Mouse (Mus musculus): ENCODE data around the gene Il2. TPM values are rescaled to one million over a fixed set of nuclear protein-coding genes. Genes with fewer than 3 reads are reported as not detected.

Gene Il2
- 0.70 and 0.86 TPM in 2 replicates for polyA plus RNA-seq (2014; fragmentation: Nextera tagmentation; extraction: Ambion mirVana)

- H3K9me3 ChIP-seq (ENCODE audit: control insufficient read depth, low read length), result no peaks in the 10 kb centered on the region
- WGBS, result 84% methylated on average over 4 of the region's 4 CpGs
- DNase-seq (ENCODE audit: low spot score), result no peak
These were observed at the start of gene Il2 for GRCm38 (mm10) chr3:37125655-37126054. Il2 (minus strand) TSS chr3:37125959.

GRCm38 (mm10) chr3:37174711-37175572 is 49.2 kb upstream of the Il2 start:
- Histone ChIP-seq H3K4me1 (replicated peaks; ENCODE audit: control insufficient read depth, insufficient read depth, low read length) (no peaks in the 10 kb centered on the region), H3K27ac (no peak overlapping the region), H3K36me3 (replicated peaks; ENCODE audit: control insufficient read depth, insufficient read depth) (no peaks in the 10 kb centered on the region), H3K4me2 (replicated peaks) (no peak overlapping the region), H3K4me3 (replicated peaks; ENCODE audit: low read length) (no peak overlapping the region), H3K9ac (no peak overlapping the region), H3K9me3 (ENCODE audit: control insufficient read depth, low read length) (no peaks in the 10 kb centered on the region), H3K27me3 (ENCODE audit: control insufficient read depth, insufficient read depth, low read length) (no peaks in the 10 kb centered on the region)
- 75% methylated on average over 10 of the region's 10 CpGs for WGBS
- no peak for DNase-seq (ENCODE audit: low spot score)
- no peak for ATAC-seq (ENCODE audit: low FRiP score)

More at GRCm38 (mm10) chr3:37125655-37126054, at the start of gene Il2:
- Histone ChIP-seq H3K4me1 (replicated peaks; ENCODE audit: control insufficient read depth, insufficient read depth, low read length) (no peaks in the 10 kb centered on the region), H3K27me3 (ENCODE audit: control insufficient read depth, insufficient read depth, low read length) (no peaks in the 10 kb centered on the region), H3K27ac (no peak within 1 kb of the TSS), H3K4me3 (replicated peaks; ENCODE audit: low read length) (no peak within 1 kb of the TSS), H3K36me3 (replicated peaks; ENCODE audit: control insufficient read depth, insufficient read depth) (no peaks in the 10 kb centered on the region), H3K9ac (no peak within 1 kb of the TSS), H3K4me2 (replicated peaks) (no peak within 1 kb of the TSS)
- ATAC-seq (ENCODE audit: low FRiP score), result no peak

GRCm38 (mm10) chr3:37173285-37173684 is 47.5 kb upstream of the Il2 start:
- Histone ChIP-seq H3K4me3 (replicated peaks; ENCODE audit: low read length) (no peak overlapping the region), H3K36me3 (replicated peaks; ENCODE audit: control insufficient read depth, insufficient read depth) (no peaks in the 10 kb centered on the region), H3K4me1 (replicated peaks; ENCODE audit: control insufficient read depth, insufficient read depth, low read length) (no peaks in the 10 kb centered on the region), H3K9ac (no peak overlapping the region), H3K27ac (no peak overlapping the region), H3K9me3 (ENCODE audit: control insufficient read depth, low read length) (no peaks in the 10 kb centered on the region), H3K27me3 (ENCODE audit: control insufficient read depth, insufficient read depth, low read length) (no peaks in the 10 kb centered on the region), H3K4me2 (replicated peaks) (no peak overlapping the region)
- ATAC-seq (ENCODE audit: low FRiP score) (no peak), DNase-seq (ENCODE audit: low spot score) (no peak)
- 90% methylated on average over 8 of the region's 8 CpGs for WGBS

- no peaks in the 10 kb centered on the region for H3K27me3 ChIP-seq (ENCODE audit: control insufficient read depth, insufficient read depth, low read length)
- WGBS, result 88% methylated on average over 2 of the region's 2 CpGs
- H3K4me1 ChIP-seq (replicated peaks; ENCODE audit: control insufficient read depth, insufficient read depth, low read length), result no peaks in the 10 kb centered on the region
- H3K9me3 ChIP-seq (ENCODE audit: control insufficient read depth, low read length), result no peaks in the 10 kb centered on the region
- H3K4me3 ChIP-seq (replicated peaks; ENCODE audit: low read length), result no peak overlapping the region
- DNase-seq (ENCODE audit: low spot score), result no peak
- H3K27ac ChIP-seq, result no peak overlapping the region
- ATAC-seq (ENCODE audit: low FRiP score), result no peak
- no peak overlapping the region for H3K4me2 ChIP-seq (replicated peaks)
- H3K9ac ChIP-seq, result no peak overlapping the region
- no peaks in the 10 kb centered on the region for H3K36me3 ChIP-seq (replicated peaks; ENCODE audit: control insufficient read depth, insufficient read depth)
These were observed 43.5 kb upstream of the Il2 start for GRCm38 (mm10) chr3:37169283-37169682.

DNA sequence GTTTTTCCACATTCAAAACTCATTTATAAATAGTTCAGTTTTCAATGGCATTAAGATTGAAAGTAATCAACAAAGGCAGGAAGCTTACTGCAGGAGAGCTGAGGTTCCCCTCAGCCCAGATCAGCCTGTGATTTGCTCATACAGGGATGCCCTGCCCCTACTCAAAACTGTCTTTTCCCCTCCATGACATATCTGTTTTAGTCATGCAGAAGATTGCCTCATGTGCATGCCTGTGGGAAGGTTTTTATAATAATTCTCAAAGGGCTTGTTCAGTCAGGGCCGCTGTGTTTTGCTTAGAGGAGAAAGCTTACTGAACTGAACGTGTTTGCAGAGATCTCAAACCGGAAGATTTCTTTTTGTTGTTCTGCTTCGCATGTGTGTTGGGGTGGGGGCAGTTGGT is 35.3 kb upstream of the Il2 start:
- Histone ChIP-seq H3K9ac (no peak overlapping the region), H3K4me1 (replicated peaks; ENCODE audit: control insufficient read depth, insufficient read depth, low read length) (no peaks in the 10 kb centered on the region), H3K9me3 (ENCODE audit: control insufficient read depth, low read length) (no peaks in the 10 kb centered on the region), H3K27me3 (ENCODE audit: control insufficient read depth, insufficient read depth, low read length) (no peaks in the 10 kb centered on the region), H3K4me2 (replicated peaks) (no peak overlapping the region), H3K27ac (no peak overlapping the region), H3K4me3 (replicated peaks; ENCODE audit: low read length) (no peak overlapping the region), H3K36me3 (replicated peaks; ENCODE audit: control insufficient read depth, insufficient read depth) (no peaks in the 10 kb centered on the region)
- 75% methylated on average over 4 of the region's 4 CpGs for WGBS
- no peak for ATAC-seq (ENCODE audit: low FRiP score)
- no peak for DNase-seq (ENCODE audit: low spot score)

DNA sequence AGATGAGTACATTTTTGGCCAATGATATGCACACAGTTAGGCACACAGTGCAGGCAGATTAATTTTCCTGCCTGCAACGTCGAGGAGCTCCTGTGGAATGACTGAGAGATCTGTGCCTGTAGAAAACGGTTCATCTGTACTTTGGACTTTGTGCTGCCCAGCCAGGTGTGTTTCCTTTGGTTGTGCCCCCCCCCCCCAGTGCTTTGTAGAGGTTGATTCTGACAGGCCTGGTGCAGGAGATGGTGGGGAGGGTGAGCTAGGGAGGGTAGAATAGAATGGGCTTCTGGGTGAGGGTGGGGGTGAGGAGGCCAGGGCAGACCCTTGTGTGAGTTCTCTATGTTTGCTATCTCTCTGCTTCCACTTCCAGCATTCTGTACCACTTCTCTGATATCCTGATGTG is 32.5 kb upstream of the Il2 start:
- H3K4me3 ChIP-seq (replicated peaks; ENCODE audit: low read length), result no peak overlapping the region
- no peak for ATAC-seq (ENCODE audit: low FRiP score)
- DNase-seq (ENCODE audit: low spot score), result no peak
- no peak overlapping the region for H3K27ac ChIP-seq
- no peaks in the 10 kb centered on the region for H3K9me3 ChIP-seq (ENCODE audit: control insufficient read depth, low read length)
- no peaks in the 10 kb centered on the region for H3K36me3 ChIP-seq (replicated peaks; ENCODE audit: control insufficient read depth, insufficient read depth)
- no peaks in the 10 kb centered on the region for H3K4me1 ChIP-seq (replicated peaks; ENCODE audit: control insufficient read depth, insufficient read depth, low read length)
- WGBS, result 83% methylated on average over 3 of the region's 3 CpGs
- H3K4me2 ChIP-seq (replicated peaks), result no peak overlapping the region
- no peaks in the 10 kb centered on the region for H3K27me3 ChIP-seq (ENCODE audit: control insufficient read depth, insufficient read depth, low read length)
- no peak overlapping the region for H3K9ac ChIP-seq

- ATAC-seq (ENCODE audit: low FRiP score) (no peak), DNase-seq (ENCODE audit: low spot score) (no peak)
- no peak overlapping the region for H3K4me3 ChIP-seq (replicated peaks; ENCODE audit: low read length)
- H3K27me3 ChIP-seq (ENCODE audit: control insufficient read depth, insufficient read depth, low read length), result no peaks in the 10 kb centered on the region
- no peaks in the 10 kb centered on the region for H3K9me3 ChIP-seq (ENCODE audit: control insufficient read depth, low read length)
- no peak overlapping the region for H3K9ac ChIP-seq
- H3K4me1 ChIP-seq (replicated peaks; ENCODE audit: control insufficient read depth, insufficient read depth, low read length), result no peaks in the 10 kb centered on the region
- no peaks in the 10 kb centered on the region for H3K36me3 ChIP-seq (replicated peaks; ENCODE audit: control insufficient read depth, insufficient read depth)
- no peak overlapping the region for H3K4me2 ChIP-seq (replicated peaks)
- no peak overlapping the region for H3K27ac ChIP-seq
- WGBS, result 74% methylated on average over 8 of the region's 8 CpGs
These were observed 31.3 kb upstream of the Il2 start for GRCm38 (mm10) chr3:37157082-37157481.

- no peak for ATAC-seq (ENCODE audit: low FRiP score)
These were observed 28.6 kb upstream of the Il2 start for GRCm38 (mm10) chr3:37154396-37154795.

DNA sequence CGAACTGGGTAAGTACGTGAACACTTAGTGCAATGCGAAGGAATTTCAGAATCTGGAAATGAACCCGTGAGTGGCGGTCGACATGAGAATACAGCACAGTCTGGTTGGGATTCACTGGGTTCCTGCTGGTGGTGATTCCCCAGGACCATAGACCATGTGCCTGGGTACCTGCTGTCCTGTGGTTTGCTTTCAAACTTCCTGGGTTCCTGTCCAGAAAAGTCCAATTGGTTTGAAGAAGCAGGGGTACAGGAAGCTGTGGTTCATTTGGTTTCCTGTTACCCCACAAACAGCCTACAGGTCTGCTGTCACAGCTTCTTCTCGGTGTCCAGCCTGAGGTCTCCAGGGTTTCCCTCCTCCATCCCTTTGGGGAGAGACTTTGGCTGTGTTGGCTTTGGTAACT is 27.2 kb upstream of the Il2 start:
- ATAC-seq (ENCODE audit: low FRiP score), result no peak
- H3K9me3 ChIP-seq (ENCODE audit: control insufficient read depth, low read length), result no peaks in the 10 kb centered on the region

More at GRCm38 (mm10) chr3:37154396-37154795, 28.6 kb upstream of the Il2 start:
- Histone ChIP-seq H3K27ac (no peak overlapping the region), H3K4me1 (replicated peaks; ENCODE audit: control insufficient read depth, insufficient read depth, low read length) (no peaks in the 10 kb centered on the region), H3K4me2 (replicated peaks) (no peak overlapping the region), H3K4me3 (replicated peaks; ENCODE audit: low read length) (no peak overlapping the region), H3K27me3 (ENCODE audit: control insufficient read depth, insufficient read depth, low read length) (no peaks in the 10 kb centered on the region), H3K9me3 (ENCODE audit: control insufficient read depth, low read length) (no peaks in the 10 kb centered on the region), H3K36me3 (replicated peaks; ENCODE audit: control insufficient read depth, insufficient read depth) (no peaks in the 10 kb centered on the region), H3K9ac (no peak overlapping the region)
- 86% methylated on average over 7 of the region's 7 CpGs for WGBS
- no peak for DNase-seq (ENCODE audit: low spot score)

More for the DNA sequence above, 27.2 kb upstream of the Il2 start:
- Histone ChIP-seq H3K36me3 (replicated peaks; ENCODE audit: control insufficient read depth, insufficient read depth) (no peaks in the 10 kb centered on the region), H3K4me3 (replicated peaks; ENCODE audit: low read length) (no peak overlapping the region), H3K4me2 (replicated peaks) (no peak overlapping the region), H3K4me1 (replicated peaks; ENCODE audit: control insufficient read depth, insufficient read depth, low read length) (no peaks in the 10 kb centered on the region), H3K27ac (no peak overlapping the region), H3K9ac (no peak overlapping the region), H3K27me3 (ENCODE audit: control insufficient read depth, insufficient read depth, low read length) (no peaks in the 10 kb centered on the region)
- DNase-seq (ENCODE audit: low spot score), result no peak
- WGBS, result 91% methylated on average over 7 of the region's 7 CpGs
